7 mouse cellular contexts compared by ENCODE assay signal in genomic region chr9:110742295-110742950, GRCm38 (mm10). TPM values are rescaled to one million over a fixed set of nuclear protein-coding genes. Genes with fewer than 3 reads are reported as not detected.
DNase-seq lines count a peak whose midpoint lies in the region; ATAC-seq and TF ChIP-seq lines count a peak whose summit lies in the region.

No protein-coding gene starts in this region.

- peak; percentile 74 for ATAC-seq in forebrain, embryonic 14.5 days
- no peak for ATAC-seq in megakaryocyte-erythroid progenitor cell, adult 5-6 weeks (replicated peaks; ENCODE audit: low FRiP score, low TSS enrichment, poor library complexity, severe bottlenecking)

- no peaks in the 10 kb centered on the region for H3K36me3 ChIP-seq in ES-Bruce4 (ENCODE audit: control insufficient read depth, insufficient read depth, low read length, poor library complexity, severe bottlenecking)
- H3K36me3 ChIP-seq in forebrain, embryonic 14.5 days (ENCODE audit: control insufficient read depth, insufficient read depth, low read length) = no peaks in the 10 kb centered on the region
- no peaks in the 10 kb centered on the region; the same call in none of the 2 replicates for H3K36me3 ChIP-seq in kidney, adult 2 months (ENCODE audit: control insufficient read depth, insufficient read depth, low read length)

- peak overlapping the region; percentile 79 for H3K4me3 ChIP-seq in ES-Bruce4 (ENCODE audit: low read depth, low read length)
- H3K4me3 ChIP-seq in forebrain, embryonic 14.5 days (ENCODE audit: low read depth, low read length) = peak overlapping the region; percentile 55
- H3K4me3 ChIP-seq in kidney, adult 2 months (ENCODE audit: insufficient read depth, low read depth, low read length) = peak overlapping the region; percentile 87

- no peaks in the 10 kb centered on the region for H3K9me3 ChIP-seq in ES-Bruce4 (replicated peaks; ENCODE audit: control insufficient read depth, insufficient read depth, low read length, poor library complexity, severe bottlenecking)
- no peaks in the 10 kb centered on the region for H3K9me3 ChIP-seq in forebrain, embryonic 14.5 days (replicated peaks; ENCODE audit: control insufficient read depth, low read length)

- H3K9ac ChIP-seq in ES-Bruce4 (ENCODE audit: low read depth, poor library complexity, severe bottlenecking) = peak overlapping the region; percentile 80
- H3K9ac ChIP-seq in forebrain, embryonic 14.5 days (ENCODE audit: low read length) = peak overlapping the region; percentile 74

- H3K4me2 ChIP-seq in forebrain, embryonic 14.5 days (ENCODE audit: low read length) = peak overlapping the region; percentile 95

- TF ChIP-seq CTCF in ES-Bruce4 (IDR thresholded peaks at IDR 0.05; ENCODE audit: low read depth, low read length) = no peak
- no peak for TF ChIP-seq CTCF in kidney, adult 2 months (conservative IDR thresholded peaks at IDR 0.05; ENCODE audit: insufficient read depth, insufficient read length, low read depth, low read length)

- peaks cover 21% of the 10 kb centered on the region for H3K27me3 ChIP-seq in ES-Bruce4 (ENCODE audit: control insufficient read depth, insufficient read depth, low read length, poor library complexity, severe bottlenecking)
- peaks cover 33% of the 10 kb centered on the region for H3K27me3 ChIP-seq in forebrain, embryonic 14.5 days (replicated peaks; ENCODE audit: control insufficient read depth, insufficient read depth, low read length)
- no peaks in the 10 kb centered on the region for H3K27me3 ChIP-seq in kidney, adult 2 months (replicated peaks; ENCODE audit: control insufficient read depth, insufficient read depth, low read length)

- TF ChIP-seq EP300 in ES-Bruce4 (IDR thresholded peaks at IDR 0.05; ENCODE audit: insufficient read depth, low read depth, low read length) = no peak

- no peaks in the 10 kb centered on the region for H3K4me1 ChIP-seq in ES-Bruce4 (ENCODE audit: control insufficient read depth, insufficient read depth, low read length)
- peaks cover 7% of the 10 kb centered on the region; the same call in 1 of the 2 replicates for H3K4me1 ChIP-seq in forebrain, embryonic 14.5 days (ENCODE audit: control insufficient read depth, insufficient read depth, low read length)
- peaks cover 13% of the 10 kb centered on the region; the same call in 1 of the 2 replicates for H3K4me1 ChIP-seq in kidney, adult 2 months (ENCODE audit: control insufficient read depth, insufficient read depth, low read length)

- peak; percentile 17 for DNase-seq in CD4-positive helper T cell, adult 2 months (ENCODE audit: low read depth, low spot score)
- peak; percentile 46 for DNase-seq in forebrain, embryonic 14.5 days (ENCODE audit: low spot score)
- DNase-seq in kidney, adult 2 months = peak; percentile 41
- peak; percentile 70 for DNase-seq in mesoderm, embryonic 11.5 days (ENCODE audit: low read depth, low spot score)
- no peak for DNase-seq in adipocyte (ENCODE audit: low spot score)

- TF ChIP-seq POLR2A in ES-Bruce4 (IDR thresholded peaks at IDR 0.05; ENCODE audit: insufficient read depth, low read length) = no peak
- TF ChIP-seq POLR2A in kidney, adult 2 months (IDR thresholded peaks at IDR 0.05; ENCODE audit: low read depth, low read length) = no peak

- WGBS in forebrain, embryonic 14.5 days = 2% methylated on average over 28 of the region's 71 CpGs
- WGBS in kidney, adult 2 months = under 1% methylated on average over 59 of the region's 71 CpGs

- H3K27ac ChIP-seq in ES-Bruce4 (ENCODE audit: insufficient read depth, low read length) = no peak overlapping the region
- no peak overlapping the region for H3K27ac ChIP-seq in forebrain, embryonic 14.5 days (ENCODE audit: low read depth, low read length)
- peak overlapping the region; percentile 83 for H3K27ac ChIP-seq in kidney, adult 2 months (ENCODE audit: insufficient read depth, low read depth, low read length)

RNA-seq across cellular contexts. Expression of gene Myl3, which starts 0.8 kb away (rescaled TPM):
- 2.2 and 4.1 TPM in 2 replicates for polyA plus RNA-seq in ES-Bruce4 (2011; ENCODE audit: insufficient read depth, insufficient read length, low read depth, missing spikeins)
- polyA plus RNA-seq in forebrain, embryonic 14.5 days (2014; fragmentation: Nextera tagmentation; extraction: Ambion mirVana) = 0.33 TPM in 1 of 2 replicates, not detected in the other
- polyA plus RNA-seq in kidney, adult 2 months (2012; rRNA removed) = 1.6 and 11.5 TPM in 2 replicates
- not detected in 2 replicates for total RNA-seq in megakaryocyte-erythroid progenitor cell, adult 5-6 weeks (2014; fragmentation: Nextera tagmentation)
- not detected in 2 replicates for total RNA-seq in megakaryocyte-erythroid progenitor cell, adult 5-6 weeks (2017)

RNA-seq across cellular contexts. Expression of gene Pth1r, which starts 4.5 kb away (rescaled TPM):
- 3.4 and 4.6 TPM in 2 replicates for polyA plus RNA-seq in ES-Bruce4 (2011; ENCODE audit: insufficient read depth, insufficient read length, low read depth, missing spikeins)
- polyA plus RNA-seq in forebrain, embryonic 14.5 days (2014; fragmentation: Nextera tagmentation; extraction: Ambion mirVana) = 4.0 and 4.7 TPM in 2 replicates
- polyA plus RNA-seq in kidney, adult 2 months (2012; rRNA removed) = 740 and 847 TPM in 2 replicates
- total RNA-seq in megakaryocyte-erythroid progenitor cell, adult 5-6 weeks (2014; fragmentation: Nextera tagmentation) = not detected in 2 replicates
- not detected in 2 replicates for total RNA-seq in megakaryocyte-erythroid progenitor cell, adult 5-6 weeks (2017)

RNA-seq across cellular contexts. Expression of gene Prss42, which starts 55.5 kb away (rescaled TPM):
- polyA plus RNA-seq in ES-Bruce4 (2011; ENCODE audit: insufficient read depth, insufficient read length, low read depth, missing spikeins) = 8.7 and 11.0 TPM in 2 replicates
- polyA plus RNA-seq in forebrain, embryonic 14.5 days (2014; fragmentation: Nextera tagmentation; extraction: Ambion mirVana) = not detected in 2 replicates
- polyA plus RNA-seq in kidney, adult 2 months (2012; rRNA removed) = not detected in 2 replicates
- total RNA-seq in megakaryocyte-erythroid progenitor cell, adult 5-6 weeks (2014; fragmentation: Nextera tagmentation) = not detected in 2 replicates
- not detected in 2 replicates for total RNA-seq in megakaryocyte-erythroid progenitor cell, adult 5-6 weeks (2017)

Comparison
In these comparisons a context has a peak if more than half of its experiments do, and no peak if none do; other contexts are left out.
1. RNA of gene Pth1r, which starts 4.5 kb away (polyA plus RNA-seq): 740 to 847 TPM in kidney, adult 2 months; 3.4 to 4.6 TPM in ES-Bruce4 and 4.0 to 4.7 TPM in forebrain, embryonic 14.5 days; every median in the first group is over 100 times any median in the second.
2. Peak in every context shown above with its lines, with median percentiles within 50 percentile points of each other: H3K4me3 ChIP-seq.